Mouse (Mus musculus) heart, postnatal 0 days (tissue): ENCODE data around the gene Trem2. TPM values are rescaled to one million over a fixed set of nuclear protein-coding genes. Genes with fewer than 3 reads are reported as not detected.

Source experiments
- ATAC-seq: fragments of 200-750 bp; cut with Nextera tagmentation; 2 replicates; pipeline ENCODE4 v1.8.0; 2017; ENCODE audit warnings: low read depth, moderate number of reproducible peaks, moderate library complexity; ENCODE audit not compliant: insufficient read depth
- DNase-seq: peaks from one replicate; pipeline ENCODE4 v3.0.0-alpha.2; 2016; ENCODE audit warnings: low spot score
- H3K27ac ChIP-seq: fragments of 300-500 bp; sonication (generic); 2 replicates; pipeline ENCODE4 v1.5.1; 2014; ENCODE audit warnings: low read depth, mild to moderate bottlenecking
- H3K27me3 ChIP-seq: fragments of 300-500 bp; sonication (generic); 2 replicates; pipeline ENCODE4 v1.6.1; 2014; ENCODE audit warnings: low read length, mixed read lengths; ENCODE audit not compliant: control insufficient read depth, insufficient read depth
- H3K36me3 ChIP-seq: fragments of 300-500 bp; sonication (generic); replicated peaks from 2 replicates; pipeline ENCODE4 v1.6.1; 2014; ENCODE audit warnings: low read length, mixed read lengths; ENCODE audit not compliant: control insufficient read depth, insufficient read depth
- H3K4me1 ChIP-seq: fragments of 300-500 bp; sonication (generic); 2 replicates; pipeline ENCODE4 v1.6.1; 2014; ENCODE audit warnings: antibody characterized with exemption; ENCODE audit not compliant: control insufficient read depth, insufficient read depth
- H3K4me2 ChIP-seq: fragments of 300-500 bp; sonication (generic); 2 replicates; pipeline ENCODE4 v1.6.1; 2014; ENCODE audit warnings: low read depth, mild to moderate bottlenecking, low read length, moderate library complexity
- H3K4me3 ChIP-seq: fragments of 300-500 bp; sonication (generic); 2 replicates; pipeline ENCODE4 v1.5.1; 2014; ENCODE audit warnings: low read depth, low read length
- H3K9ac ChIP-seq: fragments of 300-500 bp; sonication (generic); replicated peaks from 2 replicates; pipeline ENCODE4 v1.6.1; 2014; ENCODE audit warnings: low read depth, low read length, mixed read lengths
- H3K9me3 ChIP-seq: fragments of 300-500 bp; sonication (generic); replicated peaks from 2 replicates; pipeline ENCODE4 v1.6.1; 2016; ENCODE audit warnings: low read length; ENCODE audit not compliant: control insufficient read depth
- CTCF ChIP-seq: IDR thresholded peaks from 2 replicates; pipeline ENCODE4 v1.5.1; 2016; ENCODE audit warnings: antibody characterized with exemption, control low read depth, low read depth
- EP300 ChIP-seq: IDR thresholded peaks from 2 replicates; pipeline ENCODE4 v1.6.1; 2016; ENCODE audit warnings: antibody characterized with exemption, low read depth
- WGBS: fragments of 180-500 bp; shearing (Covaris S2); extraction: QIAGEN DNeasy Blood & Tissue Kit; methylation state at CpG from one replicate; pipeline ENCODE4 v1.1.7; 2014; 5-methylcytosine and 5-hydroxymethylcytosine counted together
- polyA plus RNA-seq: library from polyadenylated mRNA; unstranded; fragments of >200 nt; fragmentation: Nextera tagmentation; extraction: Ambion mirVana; gene quantifications from 2 replicates; pipeline ENCODE4 v1.2.1, GENCODE M21; 2015
- total RNA-seq: library from RNA; depleted of rRNA; stranded (reverse); fragments of >200 nt; gene quantifications from 2 replicates; pipeline ENCODE4 v1.2.3, GENCODE M21; 2014; ENCODE audit warnings: low replicate concordance

The Trem2 gene
- total and polyA plus RNA-seq, 2 experiments from 2014 or later = 1.2 to 2.7 TPM

DNA sequence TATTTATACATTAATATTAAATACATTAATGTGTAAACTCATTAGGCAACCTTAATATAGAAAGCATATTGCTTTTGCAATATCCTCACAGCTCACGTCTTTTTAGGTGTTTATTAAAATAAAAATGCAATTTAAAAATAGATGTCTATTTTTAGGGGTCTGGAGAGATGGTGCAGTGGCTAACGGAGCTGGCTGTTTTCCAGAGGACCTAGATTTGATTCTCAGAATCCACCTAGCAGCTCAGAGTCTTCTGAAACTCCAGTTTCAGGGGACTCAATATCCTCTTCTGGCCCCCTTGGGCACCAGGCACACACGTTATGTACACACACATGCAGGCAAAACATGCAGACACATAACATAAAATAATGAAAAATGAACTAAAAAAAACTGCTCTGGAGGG, 16.1 kb downstream of the Trem2 start:
- TF ChIP-seq CTCF (no peak), EP300 (no peak)
- peak overlapping the region; percentile 42 for H3K4me2 ChIP-seq
- WGBS = 22% methylated on average over 3 of the region's 3 CpGs
- H3K27me3 ChIP-seq = no peaks in the 10 kb centered on the region
- H3K9me3 ChIP-seq = no peaks in the 10 kb centered on the region
- ATAC-seq = peak; percentile 36; the same call in 1 of the 2 replicates
- H3K4me1 ChIP-seq = peaks cover 18% of the 10 kb centered on the region
- no peak overlapping the region for H3K9ac ChIP-seq
- DNase-seq = peak; percentile 77
- H3K27ac ChIP-seq = peak overlapping the region; percentile 47; the same call in 1 of the 2 replicates
- H3K36me3 ChIP-seq = no peaks in the 10 kb centered on the region
- no peak overlapping the region for H3K4me3 ChIP-seq

DNA sequence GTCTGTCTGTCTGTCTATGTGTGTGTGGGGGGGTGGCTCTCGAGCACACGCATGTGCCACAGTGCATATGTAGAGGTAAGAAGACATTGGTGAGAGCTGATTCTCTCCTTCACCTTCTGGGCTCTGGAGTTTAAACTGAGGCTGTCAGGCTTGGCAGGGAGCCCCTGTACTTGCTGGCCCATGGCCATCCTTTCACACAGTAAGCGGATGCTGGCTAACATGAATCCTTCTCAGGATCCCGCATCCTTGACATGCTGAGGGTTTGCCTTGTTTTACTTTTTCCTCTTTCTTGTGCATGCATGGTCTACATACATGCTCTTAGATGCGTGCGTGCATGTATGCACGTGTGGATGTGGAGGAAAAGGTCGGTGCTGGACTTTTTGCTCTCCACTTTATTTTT, 16.8 kb downstream of the Trem2 start:
- no peak for ATAC-seq
- 45% methylated on average over 8 of the region's 8 CpGs for WGBS
- TF ChIP-seq CTCF (no peak), EP300 (no peak)
- Histone ChIP-seq H3K27ac (peak overlapping the region; percentile 47; the same call in 1 of the 2 replicates), H3K4me2 (peak overlapping the region; percentile 42), H3K27me3 (no peaks in the 10 kb centered on the region), H3K4me3 (no peak overlapping the region), H3K4me1 (peaks cover 18% of the 10 kb centered on the region), H3K36me3 (no peaks in the 10 kb centered on the region), H3K9me3 (no peaks in the 10 kb centered on the region), H3K9ac (no peak overlapping the region)
- DNase-seq = peak; percentile 21

DNA sequence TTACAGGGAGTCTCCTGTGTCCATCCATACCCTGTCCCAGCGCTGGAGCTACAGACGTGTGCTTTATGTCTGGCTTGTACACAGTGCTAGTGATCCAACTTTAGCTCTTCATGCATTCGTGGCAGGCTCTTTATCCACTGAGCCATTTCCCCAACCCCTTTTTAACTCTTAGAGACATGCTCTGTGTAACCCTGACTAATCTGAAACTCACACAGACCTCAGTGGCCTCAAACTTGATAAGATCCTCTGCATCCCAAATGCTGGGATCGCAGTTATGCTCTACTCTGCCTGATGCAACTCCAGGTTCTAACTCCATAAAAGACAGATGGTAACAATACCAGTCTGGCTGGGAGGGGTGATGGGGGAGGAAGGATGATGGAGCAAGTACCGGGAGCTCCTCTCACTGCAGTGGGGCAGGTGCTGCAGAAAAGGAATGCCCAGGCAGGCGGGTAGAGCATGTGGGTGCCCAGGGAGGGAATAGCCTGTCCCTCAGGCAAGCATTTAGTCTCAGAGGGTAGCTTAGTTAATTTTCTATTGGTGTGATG, 17.3 kb downstream of the Trem2 start:
- peaks cover 18% of the 10 kb centered on the region for H3K4me1 ChIP-seq
- ATAC-seq = no peak
- no peak overlapping the region for H3K9ac ChIP-seq
- WGBS = 46% methylated on average over 6 of the region's 6 CpGs
- H3K4me3 ChIP-seq = no peak overlapping the region
- H3K36me3 ChIP-seq = no peaks in the 10 kb centered on the region
- no peaks in the 10 kb centered on the region for H3K27me3 ChIP-seq
- no peaks in the 10 kb centered on the region for H3K9me3 ChIP-seq
- TF ChIP-seq EP300 (no peak), CTCF (no peak)
- DNase-seq = no peak
- no peak overlapping the region for H3K4me2 ChIP-seq
- peak overlapping the region; percentile 13; the same call in 1 of the 2 replicates for H3K27ac ChIP-seq

DNA sequence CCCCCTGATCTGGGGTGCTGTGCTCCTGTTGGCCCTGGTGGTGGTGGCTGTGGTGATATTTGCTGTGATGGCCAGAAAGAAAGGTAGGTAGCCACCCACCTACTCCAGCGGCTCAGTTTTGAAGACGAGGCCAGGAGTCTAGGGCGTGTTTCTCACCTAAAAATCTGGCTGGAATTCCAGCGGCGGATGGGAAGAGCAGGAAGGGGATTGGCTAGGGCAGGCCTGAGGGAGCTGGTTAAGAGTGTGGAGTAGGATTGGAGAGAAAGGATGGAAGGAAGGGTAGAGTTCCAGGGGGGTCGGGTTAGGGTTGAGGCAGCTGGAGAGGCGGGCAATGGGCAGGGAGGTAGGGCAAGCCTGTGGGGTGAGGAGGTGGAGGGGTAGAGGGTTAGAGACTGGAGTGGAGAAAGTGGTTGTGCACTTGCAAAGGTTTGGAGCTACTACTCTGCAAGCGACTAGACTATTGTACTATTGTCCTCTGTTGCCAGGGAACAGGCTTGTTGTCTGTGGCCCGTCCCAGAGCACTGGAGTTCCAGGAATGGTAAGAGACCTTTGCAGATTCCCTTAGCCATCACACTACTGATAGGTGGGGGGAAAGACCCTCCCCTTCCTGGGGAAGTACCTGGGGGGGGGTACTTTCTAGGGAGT, 19.4 kb downstream of the Trem2 start:
- WGBS = 71% methylated on average over 9 of the region's 9 CpGs
- H3K36me3 ChIP-seq = no peaks in the 10 kb centered on the region
- H3K9me3 ChIP-seq = no peaks in the 10 kb centered on the region
- no peak overlapping the region for H3K9ac ChIP-seq
- no peak overlapping the region for H3K27ac ChIP-seq
- no peaks in the 10 kb centered on the region for H3K27me3 ChIP-seq
- 0 out of 2 replicates have a peak, but pooled peaks have one; percentile 22 for ATAC-seq
- no peak overlapping the region for H3K4me2 ChIP-seq
- no peak for TF ChIP-seq EP300
- no peak for TF ChIP-seq CTCF
- H3K4me3 ChIP-seq = no peak overlapping the region
- no peak for DNase-seq
- H3K4me1 ChIP-seq = peaks cover 18% of the 10 kb centered on the region

DNA sequence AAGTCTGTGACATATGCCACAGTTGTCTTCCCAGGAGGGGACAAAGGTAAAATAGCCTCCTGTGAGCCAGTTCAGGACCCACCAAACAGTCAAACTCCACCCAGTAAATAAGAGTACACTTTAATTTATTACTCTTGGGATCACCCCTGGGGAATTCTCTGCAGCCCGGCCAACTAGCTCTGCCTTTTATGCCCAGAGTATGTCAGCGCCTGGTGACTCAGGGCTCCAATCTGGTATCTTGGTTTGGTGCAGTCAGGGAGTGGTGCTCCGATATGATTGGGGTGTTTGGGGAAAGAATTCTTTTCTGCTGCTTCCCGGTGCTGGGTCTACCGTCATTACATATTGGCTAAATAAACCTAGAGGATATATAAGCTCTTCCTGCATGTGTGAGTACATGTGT, 20.6 kb downstream of the Trem2 start:
- 56% methylated on average over 5 of the region's 5 CpGs for WGBS
- H3K4me2 ChIP-seq = no peak overlapping the region
- H3K9me3 ChIP-seq = no peaks in the 10 kb centered on the region
- no peaks in the 10 kb centered on the region for H3K27me3 ChIP-seq
- no peak for TF ChIP-seq CTCF
- no peak for TF ChIP-seq EP300
- H3K27ac ChIP-seq = no peak overlapping the region
- H3K4me1 ChIP-seq = peaks cover 18% of the 10 kb centered on the region
- ATAC-seq (no peak), DNase-seq (no peak)
- H3K4me3 ChIP-seq = no peak overlapping the region
- no peaks in the 10 kb centered on the region for H3K36me3 ChIP-seq
- no peak overlapping the region for H3K9ac ChIP-seq
